Mouse (Mus musculus): ENCODE data around the gene Fgf10. TPM values are rescaled to one million over a fixed set of nuclear protein-coding genes. Genes with fewer than 3 reads are reported as not detected.

The Fgf10 gene
- total RNA-seq (2021): under 1 TPM; 0.17 to 0.18 TPM
- long read RNA-seq, experiment 1: 0 reads
- long read RNA-seq, experiment 2: 0 reads

DNA sequence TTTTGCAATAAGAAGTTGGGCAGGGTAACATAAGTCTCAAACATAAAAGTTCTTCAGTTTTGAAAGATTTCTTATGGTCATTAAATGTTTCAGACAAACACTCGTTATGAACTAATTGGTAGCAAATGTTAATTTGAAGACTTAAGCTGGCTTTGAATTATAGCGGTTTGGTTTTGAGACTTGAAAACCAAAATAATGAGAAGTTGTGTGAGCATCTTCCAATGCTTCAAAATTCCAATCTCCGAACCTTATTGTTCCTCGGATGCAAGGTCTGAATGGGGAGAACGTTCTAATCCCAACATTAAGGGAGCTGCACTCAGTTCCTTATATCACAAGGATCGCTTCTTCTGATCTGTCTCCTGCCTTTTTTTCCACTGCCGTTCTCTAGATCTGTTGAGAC is at the start of gene Fgf10:
TSS of gene Fgf10 (plus strand) at position 301 of the 400 bp plus-strand sequence.
- DNase-seq: no peak
- no peak within 1 kb of the TSS for H3K27ac ChIP-seq
- H3K4me3 ChIP-seq: no peak within 1 kb of the TSS
- TF ChIP-seq CTCF (IDR thresholded peaks at IDR 0.05): no peak
- intact Hi-C loops (cut with DNase I): no loop called here

DNA sequence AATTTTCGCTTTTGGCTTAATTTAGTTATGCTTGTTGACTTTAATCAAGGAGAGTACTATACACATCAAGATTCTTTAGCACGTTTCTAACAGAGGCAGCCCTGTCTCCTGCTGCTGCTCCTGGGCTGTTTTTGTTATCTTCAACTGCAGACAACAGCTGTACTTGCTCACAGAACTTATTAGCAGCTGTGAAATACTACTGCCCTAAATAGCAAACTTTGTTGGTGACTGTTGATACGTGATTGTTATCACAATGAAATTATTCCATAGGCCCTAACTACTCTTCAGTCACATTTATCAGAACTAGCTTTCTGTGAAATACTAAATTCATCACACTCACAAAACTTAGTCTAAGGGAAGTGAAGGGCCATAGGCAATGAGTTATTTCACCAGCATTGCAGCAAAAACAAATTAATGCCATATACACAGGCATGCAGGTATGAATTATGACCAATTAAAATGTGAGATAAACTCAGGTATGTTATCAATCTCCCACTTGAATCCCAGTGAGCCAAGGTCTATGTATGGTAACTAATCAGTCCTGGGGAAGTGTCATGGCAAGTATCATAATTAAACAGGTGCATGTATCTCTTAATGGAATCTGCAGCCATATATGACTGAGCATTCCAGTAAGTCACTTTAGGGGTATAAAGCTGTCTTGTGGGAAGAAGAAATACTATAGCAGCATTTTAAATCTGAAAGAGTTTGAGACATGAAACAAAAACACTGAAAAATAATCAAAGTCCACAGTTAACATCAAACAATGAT is 39.7 kb upstream of the Fgf10 start:
- DNase-seq: no peak
- Histone ChIP-seq H3K4me3 (no peak overlapping the region), H3K27ac (no peak overlapping the region)
- no peak for TF ChIP-seq CTCF (IDR thresholded peaks at IDR 0.05)
- intact Hi-C loops (cut with DNase I): no loop called here

DNA sequence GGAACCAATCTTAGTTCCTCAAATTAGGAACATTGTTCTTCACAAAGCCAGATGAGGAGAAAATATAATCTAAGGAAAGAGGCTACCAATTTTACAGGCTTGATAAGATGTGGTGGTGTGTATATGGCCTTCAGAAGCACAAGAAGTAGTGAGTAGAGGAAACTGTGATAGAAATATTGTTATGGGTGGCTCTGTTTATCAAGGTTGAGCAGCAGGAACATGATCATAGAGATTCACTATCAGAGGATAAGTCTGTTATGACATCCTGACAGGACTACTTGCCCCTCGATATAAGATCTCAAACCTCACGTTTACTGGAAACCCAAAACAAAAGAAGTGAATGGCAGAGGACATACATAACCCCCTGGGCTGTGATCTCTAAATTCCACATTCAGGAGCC is 38.1 kb upstream of the Fgf10 start:
- Histone ChIP-seq H3K4me3 (no peak overlapping the region), H3K27ac (no peak overlapping the region)
- intact Hi-C loops (cut with DNase I): no loop called here
- TF ChIP-seq CTCF (IDR thresholded peaks at IDR 0.05): no peak
- DNase-seq: no peak

DNA sequence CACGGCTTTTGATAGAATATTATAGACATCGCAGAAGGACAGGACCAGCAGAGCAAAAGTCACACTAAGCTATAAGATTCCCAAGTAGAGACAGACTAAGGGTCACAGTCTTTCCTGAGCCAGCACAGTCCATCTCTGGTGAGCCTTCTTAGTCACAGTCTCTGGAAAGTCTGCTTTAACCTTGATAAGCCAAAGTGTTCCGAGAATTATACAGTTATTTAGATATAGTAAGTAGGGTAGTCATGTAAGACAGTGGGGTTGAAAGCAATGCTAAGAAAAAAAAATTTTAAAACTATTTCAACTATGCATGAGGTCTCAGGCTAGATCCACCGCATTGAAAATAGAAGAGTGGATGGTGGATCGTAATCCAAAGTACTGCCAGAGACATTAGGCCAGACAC is 33.5 kb upstream of the Fgf10 start:
- Histone ChIP-seq H3K27ac (no peak overlapping the region), H3K4me3 (no peak overlapping the region)
- no peak for DNase-seq
- intact Hi-C loops (cut with DNase I): no loop called here
- no peak for TF ChIP-seq CTCF (IDR thresholded peaks at IDR 0.05)

DNA sequence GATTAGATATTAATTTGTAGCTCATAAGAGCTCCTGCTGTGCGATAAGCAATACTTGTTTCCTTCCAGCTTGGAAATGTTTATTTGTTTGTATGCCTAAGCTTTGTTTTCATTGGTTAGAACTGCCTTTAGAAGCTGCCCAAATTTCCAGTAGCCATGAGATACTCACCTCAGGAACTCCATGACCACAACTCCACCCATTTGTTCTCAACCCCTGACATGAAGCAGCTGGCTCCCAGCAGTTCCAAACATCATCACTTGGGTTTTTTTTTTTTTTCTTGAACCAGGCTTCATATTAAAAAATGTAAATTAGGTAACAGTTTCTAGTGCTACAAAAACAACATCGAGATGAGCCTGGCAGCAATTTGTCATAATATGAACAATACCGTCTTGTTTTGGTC is 27.0 kb upstream of the Fgf10 start:
- TF ChIP-seq CTCF (IDR thresholded peaks at IDR 0.05): no peak
- DNase-seq: no peak
- Histone ChIP-seq H3K4me3 (no peak overlapping the region), H3K27ac (no peak overlapping the region)
- intact Hi-C loops (cut with DNase I): no loop called here

DNA sequence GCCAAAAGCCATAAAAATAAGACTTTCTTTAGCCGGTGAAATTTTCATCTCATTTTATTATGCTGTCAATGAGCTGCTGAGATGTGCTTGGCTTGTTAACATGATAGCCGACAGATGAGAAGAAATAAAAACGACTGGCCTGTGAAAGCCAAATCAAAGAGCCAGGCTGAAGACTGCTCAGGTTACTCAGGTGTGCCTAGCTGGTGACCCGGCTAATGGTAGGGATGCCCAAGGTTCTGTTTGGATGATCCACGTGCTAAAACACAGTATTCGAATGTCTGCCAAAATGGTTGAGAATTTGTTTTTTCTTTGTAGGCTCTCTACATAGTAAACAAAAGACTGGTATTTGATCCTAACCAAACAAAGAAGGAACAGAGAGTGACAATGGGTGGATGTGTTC is 26.5 kb upstream of the Fgf10 start:
- DNase-seq: no peak
- no peak overlapping the region for H3K4me3 ChIP-seq
- intact Hi-C loops (cut with DNase I): no loop called here
- H3K27ac ChIP-seq: no peak overlapping the region
- TF ChIP-seq CTCF (IDR thresholded peaks at IDR 0.05): no peak

DNA sequence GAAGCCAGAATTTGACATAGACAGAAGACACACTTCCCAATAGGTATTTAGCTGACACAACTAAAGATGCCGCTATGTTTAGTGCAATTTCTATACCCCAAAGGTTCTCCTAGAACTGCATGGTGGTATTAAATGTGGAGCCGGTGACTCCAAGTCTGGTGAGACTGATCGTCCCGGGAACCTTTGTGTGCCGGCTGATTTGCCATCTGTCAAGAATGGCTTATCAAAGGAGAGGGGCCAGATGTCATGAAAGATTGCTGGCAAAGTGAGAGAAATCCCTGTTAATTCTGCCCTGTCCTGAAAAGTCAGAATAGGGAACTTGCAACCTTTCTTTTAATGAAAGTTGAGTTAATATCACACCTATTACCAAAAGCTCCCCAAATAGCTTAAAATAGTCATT is 12.6 kb upstream of the Fgf10 start:
- no peak for DNase-seq
- no peak for TF ChIP-seq CTCF (IDR thresholded peaks at IDR 0.05)
- Histone ChIP-seq H3K27ac (no peak overlapping the region), H3K4me3 (no peak overlapping the region)
- intact Hi-C loops (cut with DNase I): no loop called here

DNA sequence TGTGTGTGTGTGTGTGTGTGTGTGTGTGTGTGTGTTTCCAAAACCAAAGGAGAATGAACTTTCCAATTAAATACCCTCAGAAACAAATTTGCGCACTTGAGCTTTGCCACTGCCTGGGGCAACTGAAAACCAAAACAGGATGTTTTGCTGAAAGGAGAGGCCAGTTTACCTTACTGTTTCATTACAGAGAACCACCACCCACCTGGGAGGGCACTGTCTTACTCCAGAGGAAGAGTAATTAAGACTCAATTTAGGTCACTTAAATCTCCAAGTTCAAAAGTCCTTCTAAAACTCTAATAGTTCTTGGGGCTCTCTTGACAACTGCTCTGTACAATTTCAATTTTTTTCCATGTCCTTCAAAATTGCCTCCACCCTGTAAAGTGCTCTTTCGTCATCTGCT is 11.6 kb upstream of the Fgf10 start:
- DNase-seq: no peak
- no peak overlapping the region for H3K27ac ChIP-seq
- intact Hi-C loops (cut with DNase I): no loop called here
- no peak for TF ChIP-seq CTCF (IDR thresholded peaks at IDR 0.05)
- no peak overlapping the region for H3K4me3 ChIP-seq

DNA sequence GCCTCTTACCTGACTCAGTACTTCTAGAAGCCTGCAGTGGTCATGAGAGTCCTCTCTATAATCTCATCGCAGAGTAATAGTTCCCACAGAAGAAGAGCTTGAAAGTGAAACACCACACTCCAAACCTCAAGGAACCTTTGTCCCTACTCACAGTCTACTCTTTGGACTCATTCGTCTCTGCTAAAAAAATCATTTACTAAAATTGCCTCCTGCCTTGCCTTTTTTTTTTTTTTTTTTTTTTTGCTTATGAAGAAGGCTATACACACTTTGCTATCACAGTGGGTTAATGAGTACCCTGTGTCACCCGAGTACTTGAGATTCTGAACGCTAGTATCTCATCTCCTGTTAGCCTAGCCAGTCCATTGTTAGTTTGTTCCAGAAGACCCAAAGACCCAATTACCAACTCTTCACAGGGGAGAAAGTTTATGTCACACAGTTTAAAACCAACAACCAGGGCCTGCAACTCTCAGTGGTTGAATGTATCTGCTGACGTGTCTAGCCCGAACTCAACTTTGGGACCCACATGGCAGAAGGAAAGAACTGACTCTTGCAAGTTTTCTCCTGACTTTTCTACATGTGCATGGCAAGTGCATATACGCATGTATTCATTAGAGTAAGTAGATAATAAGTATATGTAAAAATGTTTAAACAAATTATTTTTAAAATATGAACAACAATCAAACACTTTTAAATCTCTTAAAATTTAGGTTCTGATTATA is 10.8 kb upstream of the Fgf10 start:
- no peak for TF ChIP-seq CTCF (IDR thresholded peaks at IDR 0.05)
- no peak overlapping the region for H3K27ac ChIP-seq
- DNase-seq: no peak
- intact Hi-C loops (cut with DNase I): no loop called here
- no peak overlapping the region for H3K4me3 ChIP-seq

DNA sequence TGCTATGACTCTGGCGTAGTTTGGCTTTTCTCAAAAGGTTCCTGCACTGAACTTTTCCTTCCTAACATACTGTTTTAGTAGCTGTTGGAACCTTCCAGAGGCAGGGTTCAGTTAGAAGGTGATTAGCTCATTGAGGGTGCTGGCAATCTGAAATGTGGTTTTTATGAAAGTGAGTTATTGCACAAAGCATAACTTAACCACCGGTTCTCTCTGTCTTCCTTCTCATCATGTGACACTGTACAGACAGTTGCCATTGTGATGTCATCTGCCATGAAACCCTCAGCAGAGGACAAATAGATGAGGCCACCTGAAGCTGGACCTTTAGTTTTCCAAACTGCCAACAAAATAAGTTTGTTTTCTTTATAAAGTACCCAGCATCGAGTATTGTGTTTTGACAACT is 7.9 kb upstream of the Fgf10 start:
- no peak for DNase-seq
- intact Hi-C loops (cut with DNase I): no loop called here
- Histone ChIP-seq H3K27ac (no peak overlapping the region), H3K4me3 (no peak overlapping the region)
- no peak for TF ChIP-seq CTCF (IDR thresholded peaks at IDR 0.05)

DNA sequence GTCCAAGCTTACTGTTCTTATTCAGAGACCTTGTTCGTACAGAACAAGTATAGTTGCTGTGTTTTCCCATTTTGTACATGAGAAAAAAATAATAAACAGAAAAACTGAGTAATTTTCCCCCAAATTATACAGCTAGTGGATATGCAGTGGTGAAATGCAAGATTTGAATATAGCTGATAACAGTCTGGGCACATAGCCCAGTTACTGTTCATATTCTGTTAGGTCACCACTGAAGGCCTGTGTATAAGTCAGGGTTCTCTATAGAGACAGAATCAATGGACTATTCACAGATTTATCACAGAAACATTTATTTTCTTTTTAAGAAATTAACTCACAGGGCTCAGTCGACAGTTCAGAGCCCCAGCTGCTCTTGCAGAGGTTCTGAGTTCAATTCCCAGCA is 4.7 kb upstream of the Fgf10 start:
- no peak overlapping the region for H3K27ac ChIP-seq
- no peak for DNase-seq
- TF ChIP-seq CTCF (IDR thresholded peaks at IDR 0.05): no peak
- intact Hi-C loops (cut with DNase I): no loop called here
- H3K4me3 ChIP-seq: no peak overlapping the region

DNA sequence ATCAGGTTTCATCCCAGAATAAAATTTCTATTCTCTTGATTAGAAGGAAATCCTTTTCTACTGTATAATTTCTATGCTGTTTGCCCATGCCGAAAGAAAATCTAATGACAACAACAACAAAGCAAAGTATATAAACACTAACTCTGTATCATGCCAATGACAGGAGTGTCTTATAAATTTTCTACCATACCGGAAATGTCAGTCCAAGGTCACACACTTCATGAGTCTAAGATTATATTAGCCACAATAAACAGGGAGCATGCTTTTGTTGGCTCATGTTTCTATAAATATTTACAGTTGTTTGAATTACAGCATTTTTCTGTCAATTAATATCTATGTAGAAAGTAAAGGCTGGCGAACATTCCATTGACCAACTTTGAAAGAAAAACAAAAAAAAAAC is 9.6 kb downstream of the Fgf10 start:
- no peak overlapping the region for H3K27ac ChIP-seq
- no peak overlapping the region for H3K4me3 ChIP-seq
- DNase-seq: no peak
- TF ChIP-seq CTCF (IDR thresholded peaks at IDR 0.05): no peak
- intact Hi-C loops (cut with DNase I): no loop called here

DNA sequence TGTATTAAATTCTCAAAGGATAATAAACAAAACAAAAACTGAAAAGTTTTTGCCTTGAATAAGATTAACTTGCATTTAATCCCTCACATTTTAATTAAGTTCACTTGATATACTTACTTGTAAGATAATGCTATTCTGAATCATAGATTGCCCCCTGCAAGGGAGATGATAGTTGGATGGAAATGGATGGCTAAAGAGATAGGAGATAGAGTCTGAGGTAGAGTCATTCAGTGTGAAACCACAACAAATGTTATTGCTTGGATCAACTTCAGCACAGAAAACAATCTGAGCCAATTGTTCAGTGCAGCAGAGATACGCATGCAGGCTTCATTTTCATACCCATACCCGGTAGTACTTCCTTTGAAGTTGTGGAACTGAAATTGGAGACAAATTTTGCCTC is 23.5 kb downstream of the Fgf10 start:
- no peak overlapping the region for H3K4me3 ChIP-seq
- no peak for DNase-seq
- intact Hi-C loops (cut with DNase I): no loop called here
- no peak for TF ChIP-seq CTCF (IDR thresholded peaks at IDR 0.05)
- H3K27ac ChIP-seq: no peak overlapping the region

DNA sequence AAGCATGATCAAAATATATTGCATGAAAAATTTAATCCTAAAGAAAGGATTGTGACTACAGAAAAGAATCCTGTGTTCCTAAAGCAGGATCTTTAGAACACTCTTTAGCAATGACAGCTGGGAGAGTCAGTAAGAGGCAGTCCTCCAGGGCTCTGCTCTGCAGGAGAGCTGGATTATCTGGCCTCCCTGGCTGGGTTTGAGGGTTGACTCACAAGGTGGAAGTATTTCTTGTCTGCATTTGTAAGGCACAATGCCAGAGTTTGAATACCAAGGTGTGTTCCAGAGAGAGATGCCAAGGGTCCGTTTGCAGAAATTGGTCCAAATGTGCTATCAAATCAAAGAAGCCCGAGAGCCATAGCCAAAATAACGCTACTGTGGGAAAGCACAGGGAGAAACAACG is 25.5 kb downstream of the Fgf10 start:
- no peak for TF ChIP-seq CTCF (IDR thresholded peaks at IDR 0.05)
- no peak overlapping the region for H3K4me3 ChIP-seq
- intact Hi-C loops (cut with DNase I): no loop called here
- no peak for DNase-seq
- H3K27ac ChIP-seq: no peak overlapping the region

All from gastrocnemius, adult 2 months (tissue).